Mouse (Mus musculus) thymus, postnatal 4 days (tissue): ENCODE data around the gene Abcb7.
A peak's percentile ranks its signal among the peaks of the same experiment; 100 is the strongest.

Source experiments
- DNase-seq: peaks from one replicate; pipeline ENCODE4 v3.0.0; 2021

The Abcb7 gene

GRCm38 (mm10) chrX:104413183-104413983, at the start of gene Abcb7:
Gene Abcb7 (minus strand): TSS chrX:104413856.
- peak; percentile 92 for DNase-seq

- no peak for DNase-seq
Measured at GRCm38 (mm10) chrX:104461755-104462154, 48.1 kb upstream of the Abcb7 start.

GRCm38 (mm10) chrX:104452433-104452832, 38.8 kb upstream of the Abcb7 start:
- DNase-seq, result no peak

- no peak for DNase-seq
Measured at GRCm38 (mm10) chrX:104433456-104433855, 19.8 kb upstream of the Abcb7 start.

GRCm38 (mm10) chrX:104428108-104428507, 14.5 kb upstream of the Abcb7 start:
- DNase-seq, result no peak

- no peak for DNase-seq
Measured at GRCm38 (mm10) chrX:104413995-104414394, 339 bp upstream of the Abcb7 start.

GRCm38 (mm10) chrX:104408137-104408536, 5.5 kb downstream of the Abcb7 start:
- DNase-seq, result no peak

GRCm38 (mm10) chrX:104402463-104402862, 11.2 kb downstream of the Abcb7 start:
- DNase-seq, result no peak

GRCm38 (mm10) chrX:104401134-104401533, 12.5 kb downstream of the Abcb7 start:
- no peak for DNase-seq

GRCm38 (mm10) chrX:104397526-104397925, 16.1 kb downstream of the Abcb7 start:
- DNase-seq, result no peak

GRCm38 (mm10) chrX:104359686-104360085, 54.0 kb downstream of the Abcb7 start:
- DNase-seq, result no peak

- DNase-seq, result no peak
Measured at GRCm38 (mm10) chrX:104355842-104356241, 57.8 kb downstream of the Abcb7 start.

- peak; percentile 27 for DNase-seq
Measured at GRCm38 (mm10) chrX:104348146-104348545, 65.5 kb downstream of the Abcb7 start.

- no peak for DNase-seq
Measured at GRCm38 (mm10) chrX:104291721-104292120, 121.9 kb downstream of the Abcb7 start.

GRCm38 (mm10) chrX:104279828-104280227, 133.8 kb downstream of the Abcb7 start:
- no peak for DNase-seq

GRCm38 (mm10) chrX:104264371-104264770, 149.3 kb downstream of the Abcb7 start:
- no peak for DNase-seq

GRCm38 (mm10) chrX:104262468-104262867, 151.2 kb downstream of the Abcb7 start:
- DNase-seq, result no peak

GRCm38 (mm10) chrX:104256561-104256960, 157.1 kb downstream of the Abcb7 start:
- DNase-seq, result no peak
